Mouse (Mus musculus) liver, embryonic 15.5 days (tissue): ENCODE data around the gene Slc16a6. TPM values are rescaled to one million over a fixed set of nuclear protein-coding genes. Genes with fewer than 3 reads are reported as not detected.

Experiments used
- ATAC-seq: fragments of 200-750 bp; cut with Nextera tagmentation; 2 replicates; pipeline ENCODE4 v1.8.0; 2017; ENCODE audit warnings: moderate number of reproducible peaks, mild to moderate bottlenecking, moderate library complexity; ENCODE audit not compliant: insufficient read depth
- H3K27ac ChIP-seq: fragments of 300-500 bp; sonication (generic); replicated peaks from 2 replicates; pipeline ENCODE4 v1.5.1; 2015; ENCODE audit warnings: mild to moderate bottlenecking, inconsistent platforms
- H3K27me3 ChIP-seq: fragments of 300-500 bp; sonication (generic); 2 replicates; pipeline ENCODE4 v1.6.1; 2015; ENCODE audit warnings: mild to moderate bottlenecking, inconsistent platforms
- H3K36me3 ChIP-seq: fragments of 300-500 bp; sonication (generic); replicated peaks from 2 replicates; pipeline ENCODE4 v1.6.1; 2015; ENCODE audit warnings: moderate library complexity, mild to moderate bottlenecking, inconsistent platforms
- H3K4me1 ChIP-seq: fragments of 300-500 bp; sonication (generic); replicated peaks from 2 replicates; pipeline ENCODE4 v1.6.1; 2015; ENCODE audit warnings: inconsistent platforms
- H3K4me2 ChIP-seq: fragments of 300-500 bp; sonication (generic); 2 replicates; pipeline ENCODE4 v1.6.1; 2015; ENCODE audit warnings: moderate library complexity, mild to moderate bottlenecking, inconsistent platforms
- H3K4me3 ChIP-seq: fragments of 300-500 bp; sonication (generic); replicated peaks from 2 replicates; pipeline ENCODE4 v1.5.1; 2015; ENCODE audit warnings: mild to moderate bottlenecking, inconsistent platforms
- H3K9ac ChIP-seq: fragments of 300-500 bp; sonication (generic); 2 replicates; pipeline ENCODE4 v1.6.1; 2015; ENCODE audit warnings: moderate library complexity, mild to moderate bottlenecking, inconsistent platforms
- H3K9me3 ChIP-seq: fragments of 300-500 bp; sonication (generic); replicated peaks from 2 replicates; pipeline ENCODE4 v1.6.1; 2016; ENCODE audit warnings: inconsistent platforms
- WGBS: fragments of 180-500 bp; shearing (Covaris S2); methylation state at CpG from one replicate; pipeline ENCODE4 v1.1.7; 2015; ENCODE audit warnings: mixed read lengths; ENCODE audit not compliant: insufficient replicate concordance; 5-methylcytosine and 5-hydroxymethylcytosine counted together
- polyA plus RNA-seq: library from polyadenylated mRNA; unstranded; fragments of >200 nt; fragmentation: Nextera tagmentation; extraction: Ambion mirVana; gene quantifications from 2 replicates; pipeline ENCODE4 v1.2.1, GENCODE M21; 2015

The Slc16a6 gene
- polyA plus RNA-seq, 1 experiment from 2014 or later = 39.1 TPM

DNA sequence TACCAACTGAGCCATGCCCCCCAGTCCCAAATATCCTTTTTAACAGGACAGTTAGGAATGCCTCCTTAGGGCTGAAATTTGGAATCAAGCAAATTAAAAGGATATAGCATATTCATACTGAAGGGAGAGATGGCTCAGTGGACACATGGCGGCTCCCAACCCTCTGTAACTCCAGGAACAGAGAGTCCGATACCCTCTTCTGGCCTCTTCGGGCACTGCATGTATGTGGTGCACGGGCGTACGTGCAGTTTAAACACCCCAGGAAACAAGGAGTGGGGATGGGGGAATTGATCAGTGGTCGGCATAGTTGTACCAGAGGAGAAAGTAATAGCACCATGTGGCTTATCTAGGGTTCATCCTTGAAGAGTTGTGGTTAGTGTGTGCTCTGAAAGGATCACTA, 28.8 kb downstream of the Slc16a6 start:
- WGBS = 49% methylated on average over 7 of the region's 7 CpGs
- Histone ChIP-seq H3K4me1 (peaks cover 35% of the 10 kb centered on the region), H3K27me3 (0 out of 2 replicates have a peak, but pooled peaks cover 5% of the 10 kb centered on the region), H3K36me3 (peaks cover 12% of the 10 kb centered on the region), H3K9me3 (no peaks in the 10 kb centered on the region), H3K27ac (no peak overlapping the region), H3K4me3 (no peak overlapping the region), H3K9ac (no peak overlapping the region), H3K4me2 (no peak overlapping the region)
- no peak for ATAC-seq

- H3K4me2 ChIP-seq = no peak overlapping the region
- H3K36me3 ChIP-seq = peaks cover 4% of the 10 kb centered on the region; the same call in 1 of the 2 replicates
- H3K4me1 ChIP-seq = peaks cover 38% of the 10 kb centered on the region
- ATAC-seq = no peak
- 62% methylated on average over 8 of the region's 8 CpGs for WGBS
- no peaks in the 10 kb centered on the region for H3K9me3 ChIP-seq
- no peak overlapping the region for H3K9ac ChIP-seq
- no peak overlapping the region for H3K27ac ChIP-seq
- H3K4me3 ChIP-seq = no peak overlapping the region
- 0 out of 2 replicates have a peak, but pooled peaks cover 5% of the 10 kb centered on the region for H3K27me3 ChIP-seq
These were observed 29.7 kb downstream of the Slc16a6 start for GRCm38 (mm10) chr11:109443468-109444263.

GRCm38 (mm10) chr11:109442166-109442730, 31.1 kb downstream of the Slc16a6 start:
- Histone ChIP-seq H3K36me3 (no peaks in the 10 kb centered on the region), H3K27ac (no peak overlapping the region), H3K27me3 (0 out of 2 replicates have a peak, but pooled peaks cover 5% of the 10 kb centered on the region), H3K4me2 (no peak overlapping the region), H3K9me3 (no peaks in the 10 kb centered on the region), H3K4me3 (no peak overlapping the region), H3K9ac (no peak overlapping the region), H3K4me1 (peaks cover 41% of the 10 kb centered on the region)
- 39% methylated on average over 5 of the region's 5 CpGs for WGBS
- no peak for ATAC-seq

DNA sequence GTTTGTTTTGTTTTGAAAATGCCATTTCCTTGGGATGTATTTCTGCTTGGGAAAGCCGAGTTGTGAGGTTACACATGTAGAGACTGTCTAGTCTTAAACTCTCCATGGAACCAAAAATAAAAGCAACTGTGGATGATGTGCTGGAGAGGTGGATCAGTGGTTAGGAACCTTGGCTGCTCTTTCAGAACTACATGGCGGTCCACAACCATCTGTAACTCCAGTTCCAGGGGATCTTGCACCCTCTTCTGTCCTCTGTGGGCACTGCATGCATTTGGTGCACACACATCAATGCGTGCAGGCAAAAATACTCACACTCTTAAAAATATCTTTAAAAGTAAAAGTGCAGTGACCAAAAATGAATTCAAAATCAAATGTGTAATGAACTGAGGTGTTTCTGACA, 32.3 kb downstream of the Slc16a6 start:
- 0 out of 2 replicates have a peak, but pooled peaks cover 5% of the 10 kb centered on the region for H3K27me3 ChIP-seq
- H3K4me3 ChIP-seq = no peak overlapping the region
- H3K36me3 ChIP-seq = 0 out of 2 replicates have a peak, but pooled peaks cover 6% of the 10 kb centered on the region
- H3K4me2 ChIP-seq = peak overlapping the region; percentile 87; the same call in 1 of the 2 replicates
- H3K9me3 ChIP-seq = no peaks in the 10 kb centered on the region
- H3K4me1 ChIP-seq = peaks cover 43% of the 10 kb centered on the region
- H3K9ac ChIP-seq = no peak overlapping the region
- H3K27ac ChIP-seq = no peak overlapping the region
- no peak for ATAC-seq
- 54% methylated on average over 3 of the region's 3 CpGs for WGBS

DNA sequence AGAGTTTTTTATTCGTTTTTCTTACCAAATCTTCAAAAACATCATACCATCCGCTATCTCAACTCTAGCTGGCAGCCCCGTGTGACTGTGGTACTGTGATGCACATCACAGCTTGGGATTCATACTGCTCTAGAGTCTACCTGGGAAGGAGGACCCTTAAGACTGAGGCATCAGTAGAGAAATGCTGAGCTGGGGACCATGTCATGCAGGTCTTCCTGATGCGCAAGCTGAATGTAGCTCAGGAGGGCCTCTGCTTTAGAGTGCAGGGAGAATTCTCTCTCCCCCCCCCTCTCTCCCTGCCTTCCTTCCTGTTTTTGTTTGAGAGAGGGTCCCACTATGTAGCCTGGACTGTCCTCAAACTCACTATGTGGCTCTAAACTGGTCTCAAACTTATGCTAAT, 32.8 kb downstream of the Slc16a6 start:
- no peak overlapping the region for H3K27ac ChIP-seq
- H3K4me1 ChIP-seq = peaks cover 39% of the 10 kb centered on the region
- H3K4me3 ChIP-seq = peak overlapping the region; percentile 63
- ATAC-seq = 0 out of 2 replicates have a peak, but pooled peaks have one; percentile 13
- 0 out of 2 replicates have a peak, but pooled peaks cover 5% of the 10 kb centered on the region for H3K27me3 ChIP-seq
- H3K9ac ChIP-seq = peak overlapping the region; percentile 56; the same call in 1 of the 2 replicates
- WGBS = 46% methylated on average over 4 of the region's 4 CpGs
- H3K9me3 ChIP-seq = no peaks in the 10 kb centered on the region
- peak overlapping the region; percentile 87 for H3K4me2 ChIP-seq
- peaks cover 11% of the 10 kb centered on the region; the same call in 1 of the 2 replicates for H3K36me3 ChIP-seq

DNA sequence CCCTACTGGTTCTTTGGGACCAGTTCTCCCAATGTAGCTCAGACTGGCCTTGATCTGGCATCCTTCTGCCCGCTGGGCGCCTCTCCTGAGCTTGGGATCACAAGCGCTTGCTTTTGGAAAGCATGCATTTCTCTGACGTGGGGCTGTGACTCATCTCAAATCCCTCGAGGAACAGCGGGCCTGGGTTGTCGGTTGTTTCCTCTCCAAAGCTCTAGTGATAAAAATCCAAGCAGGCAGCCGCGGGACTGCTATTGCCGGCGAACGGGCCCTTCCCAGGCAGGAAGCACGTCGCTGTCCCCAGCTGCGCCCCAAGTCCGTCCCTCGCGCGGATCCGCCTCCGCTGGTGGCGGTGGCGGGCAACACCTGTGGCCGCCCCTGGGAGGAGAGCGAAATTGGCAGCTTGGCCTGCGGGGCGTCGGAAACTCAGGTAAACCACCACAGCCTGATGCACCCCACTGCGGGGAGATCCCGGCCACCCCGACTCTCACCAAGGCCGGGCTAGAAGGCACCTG, 33.5 kb downstream of the Slc16a6 start:
- WGBS = 2% methylated on average over 32 of the region's 32 CpGs
- Histone ChIP-seq H3K9me3 (no peaks in the 10 kb centered on the region), H3K27me3 (0 out of 2 replicates have a peak, but pooled peaks cover 5% of the 10 kb centered on the region), H3K9ac (peak overlapping the region; percentile 56), H3K4me1 (peaks cover 33% of the 10 kb centered on the region), H3K27ac (no peak overlapping the region; the same call in 1 of the 2 replicates), H3K36me3 (peaks cover 17% of the 10 kb centered on the region), H3K4me2 (peak overlapping the region; percentile 87), H3K4me3 (peak overlapping the region; percentile 63)
- peak; percentile 68 for ATAC-seq

GRCm38 (mm10) chr11:109439209-109439608, 34.2 kb downstream of the Slc16a6 start:
- H3K27ac ChIP-seq = no peak overlapping the region

DNA sequence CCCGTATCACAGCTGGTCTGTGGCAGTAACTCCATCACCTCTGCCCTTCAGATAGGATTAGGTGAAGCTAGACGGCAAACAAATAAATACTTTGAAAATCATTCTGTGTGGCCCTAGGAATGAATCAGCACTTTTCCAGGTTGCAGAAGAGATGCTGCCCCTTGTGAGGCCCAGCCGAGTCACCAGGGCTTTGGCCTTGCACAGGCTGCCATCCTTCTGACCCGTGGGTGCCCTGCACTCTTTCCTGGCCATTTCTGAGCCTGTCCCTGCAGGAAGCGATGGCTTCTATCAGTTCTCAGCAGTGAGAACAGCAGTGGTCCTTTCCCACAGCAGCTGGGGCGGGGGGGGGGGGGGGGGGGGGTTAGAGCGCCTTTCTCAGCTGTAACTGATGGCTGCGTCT, 36.5 kb downstream of the Slc16a6 start:
- H3K4me2 ChIP-seq = no peak overlapping the region
- no peak overlapping the region for H3K27ac ChIP-seq
- H3K9ac ChIP-seq = no peak overlapping the region
- H3K4me3 ChIP-seq = no peak overlapping the region
- H3K27me3 ChIP-seq = 0 out of 2 replicates have a peak, but pooled peaks cover 5% of the 10 kb centered on the region
- H3K4me1 ChIP-seq = peaks cover 22% of the 10 kb centered on the region
- peaks cover 30% of the 10 kb centered on the region for H3K36me3 ChIP-seq
- ATAC-seq = no peak
- 50% methylated on average over 7 of the region's 8 CpGs for WGBS
- no peaks in the 10 kb centered on the region for H3K9me3 ChIP-seq

More at GRCm38 (mm10) chr11:109439209-109439608, 34.2 kb downstream of the Slc16a6 start:
- no peak for ATAC-seq
- H3K4me3 ChIP-seq = peak overlapping the region; percentile 63
- peaks cover 32% of the 10 kb centered on the region for H3K4me1 ChIP-seq
- H3K4me2 ChIP-seq = peak overlapping the region; percentile 87
- peaks cover 24% of the 10 kb centered on the region for H3K36me3 ChIP-seq
- H3K9ac ChIP-seq = no peak overlapping the region
- H3K27me3 ChIP-seq = 0 out of 2 replicates have a peak, but pooled peaks cover 5% of the 10 kb centered on the region
- WGBS = 29% methylated on average over 5 of the region's 5 CpGs
- no peaks in the 10 kb centered on the region for H3K9me3 ChIP-seq

- WGBS = 73% methylated on average over 16 of the region's 16 CpGs
- no peak overlapping the region for H3K9ac ChIP-seq
- no peaks in the 10 kb centered on the region for H3K27me3 ChIP-seq
- H3K36me3 ChIP-seq = peaks cover 51% of the 10 kb centered on the region
- H3K4me3 ChIP-seq = no peak overlapping the region
- no peaks in the 10 kb centered on the region for H3K9me3 ChIP-seq
- H3K4me1 ChIP-seq = peaks cover 5% of the 10 kb centered on the region; the same call in 1 of the 2 replicates
- H3K4me2 ChIP-seq = no peak overlapping the region
- no peak for ATAC-seq
- no peak overlapping the region for H3K27ac ChIP-seq
These were observed 39.1 kb downstream of the Slc16a6 start for GRCm38 (mm10) chr11:109434233-109434798.

GRCm38 (mm10) chr11:109427353-109427752, 46.0 kb downstream of the Slc16a6 start:
- Histone ChIP-seq H3K36me3 (peaks cover 31% of the 10 kb centered on the region), H3K4me3 (no peak overlapping the region), H3K4me2 (0 out of 2 replicates have a peak overlapping the region, but pooled peaks have one; percentile 94), H3K9me3 (no peaks in the 10 kb centered on the region), H3K27me3 (no peaks in the 10 kb centered on the region), H3K27ac (no peak overlapping the region), H3K4me1 (peaks cover 40% of the 10 kb centered on the region), H3K9ac (no peak overlapping the region)
- ATAC-seq = no peak
- WGBS = 84% methylated on average over 5 of the region's 5 CpGs

DNA sequence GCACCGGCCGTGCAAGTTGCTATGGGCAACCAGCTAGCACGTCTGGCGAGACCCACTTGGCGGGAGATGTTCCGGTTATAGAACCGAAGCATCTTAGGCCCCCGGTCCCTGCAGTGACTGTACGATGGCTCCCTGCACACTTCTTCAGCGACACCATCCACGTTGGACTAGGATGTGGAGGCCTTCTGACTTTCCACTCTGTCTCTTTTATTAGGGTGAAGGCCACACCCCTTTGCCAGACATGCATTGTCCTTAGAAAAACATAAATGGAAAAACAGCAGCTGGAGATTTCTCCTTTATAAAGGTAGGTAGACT, 47.2 kb downstream of the Slc16a6 start:
- Histone ChIP-seq H3K4me3 (peak overlapping the region; percentile 77), H3K9ac (peak overlapping the region; percentile 67), H3K27me3 (no peaks in the 10 kb centered on the region), H3K9me3 (no peaks in the 10 kb centered on the region), H3K4me1 (peaks cover 40% of the 10 kb centered on the region), H3K27ac (peak overlapping the region; percentile 89), H3K36me3 (peaks cover 26% of the 10 kb centered on the region), H3K4me2 (peak overlapping the region; percentile 94)
- ATAC-seq = no peak
- WGBS = 0% methylated on average over 11 of the region's 11 CpGs
